Mouse (Mus musculus) heart, embryonic 13.5 days (tissue): Measurements from ENCODE around the gene Tmem88b. TPM values are rescaled to one million over a fixed set of nuclear protein-coding genes. Genes with fewer than 3 reads are reported as not detected.

Source experiments
- ATAC-seq: fragments of 200-750 bp; cut with Nextera tagmentation; 2 replicates; pipeline ENCODE4 v1.8.0; 2017; ENCODE audit warnings: moderate TSS enrichment; ENCODE audit not compliant: insufficient number of reproducible peaks, low FRiP score, low TSS enrichment; ENCODE audit errors: extremely low read depth
- H3K27ac ChIP-seq: fragments of 300-500 bp; sonication (generic); replicated peaks from 2 replicates; pipeline ENCODE4 v1.5.1; 2015; ENCODE audit warnings: moderate library complexity, mild to moderate bottlenecking, inconsistent platforms
- H3K27me3 ChIP-seq: fragments of 300-500 bp; sonication (generic); replicated peaks from 2 replicates; pipeline ENCODE4 v1.6.1; 2015; ENCODE audit warnings: mild to moderate bottlenecking, inconsistent platforms
- H3K36me3 ChIP-seq: fragments of 300-500 bp; sonication (generic); 2 replicates; pipeline ENCODE4 v1.6.1; 2015; ENCODE audit warnings: mild to moderate bottlenecking, inconsistent platforms
- H3K4me1 ChIP-seq: fragments of 300-500 bp; sonication (generic); 2 replicates; pipeline ENCODE4 v1.6.1; 2015; ENCODE audit warnings: inconsistent platforms
- H3K4me2 ChIP-seq: fragments of 300-500 bp; sonication (generic); 2 replicates; pipeline ENCODE4 v1.6.1; 2015; ENCODE audit warnings: inconsistent platforms, mild to moderate bottlenecking, moderate library complexity
- H3K4me3 ChIP-seq: fragments of 300-500 bp; sonication (generic); 2 replicates; pipeline ENCODE4 v1.5.1; 2015; ENCODE audit warnings: moderate library complexity, mild to moderate bottlenecking, inconsistent platforms
- H3K9ac ChIP-seq: fragments of 300-500 bp; sonication (generic); 2 replicates; pipeline ENCODE4 v1.6.1; 2015; ENCODE audit warnings: inconsistent platforms, mild to moderate bottlenecking, moderate library complexity
- H3K9me3 ChIP-seq: fragments of 300-500 bp; sonication (generic); 2 replicates; pipeline ENCODE4 v1.6.1; 2016; ENCODE audit warnings: inconsistent platforms
- WGBS: fragments of 180-500 bp; shearing (Covaris S2); methylation state at CpG from one replicate; pipeline ENCODE4 v1.1.7; 2015; ENCODE audit warnings: mixed read lengths; 5-methylcytosine and 5-hydroxymethylcytosine counted together
- polyA plus RNA-seq: library from polyadenylated mRNA; unstranded; fragments of >200 nt; fragmentation: Nextera tagmentation; extraction: Ambion mirVana; gene quantifications from 2 replicates; pipeline ENCODE4 v1.2.1, GENCODE M21; 2015

Gene Tmem88b
- polyA plus RNA-seq, 1 experiment from 2014 or later = 4.2 TPM

- peaks cover 56% of the 10 kb centered on the region for H3K4me1 ChIP-seq
- H3K27me3 ChIP-seq = peaks cover 46% of the 10 kb centered on the region
- H3K4me3 ChIP-seq = peak overlapping the region; percentile 50
- no peak overlapping the region for H3K27ac ChIP-seq
- no peaks in the 10 kb centered on the region for H3K9me3 ChIP-seq
- H3K9ac ChIP-seq = peak overlapping the region; percentile 74
- 34% methylated on average over 5 of the region's 5 CpGs for WGBS
- H3K36me3 ChIP-seq = no peaks in the 10 kb centered on the region
- ATAC-seq = no peak
- H3K4me2 ChIP-seq = peak overlapping the region; percentile 78
Measured at GRCm38 (mm10) chr4:155773335-155774078, 12.2 kb downstream of the Tmem88b start.

- no peak for ATAC-seq
- Histone ChIP-seq H3K27me3 (peaks cover 46% of the 10 kb centered on the region), H3K4me3 (no peak overlapping the region), H3K36me3 (no peaks in the 10 kb centered on the region), H3K4me2 (no peak overlapping the region), H3K9ac (no peak overlapping the region), H3K4me1 (peaks cover 52% of the 10 kb centered on the region), H3K27ac (no peak overlapping the region), H3K9me3 (no peaks in the 10 kb centered on the region)
- 76% methylated on average over 13 of the region's 13 CpGs for WGBS
Measured at GRCm38 (mm10) chr4:155772786-155773185, 12.9 kb downstream of the Tmem88b start.

GRCm38 (mm10) chr4:155771706-155772105 lies 14.0 kb downstream of the Tmem88b start:
- no peak overlapping the region for H3K27ac ChIP-seq
- 65% methylated on average over 2 of the region's 2 CpGs for WGBS
- no peak overlapping the region for H3K4me3 ChIP-seq
- H3K36me3 ChIP-seq = no peaks in the 10 kb centered on the region
- no peaks in the 10 kb centered on the region for H3K9me3 ChIP-seq
- peaks cover 46% of the 10 kb centered on the region for H3K27me3 ChIP-seq
- H3K9ac ChIP-seq = no peak overlapping the region
- no peak overlapping the region for H3K4me2 ChIP-seq
- peaks cover 41% of the 10 kb centered on the region for H3K4me1 ChIP-seq
- ATAC-seq = no peak

- H3K4me2 ChIP-seq = peak overlapping the region; percentile 92
- H3K4me1 ChIP-seq = peaks cover 32% of the 10 kb centered on the region
- 39% methylated on average over 24 of the region's 24 CpGs for WGBS
- no peaks in the 10 kb centered on the region for H3K9me3 ChIP-seq
- peaks cover 46% of the 10 kb centered on the region for H3K27me3 ChIP-seq
- peak overlapping the region; percentile 67 for H3K4me3 ChIP-seq
- no peak for ATAC-seq
- H3K9ac ChIP-seq = peak overlapping the region; percentile 92
- H3K36me3 ChIP-seq = no peaks in the 10 kb centered on the region
- H3K27ac ChIP-seq = no peak overlapping the region
Measured at GRCm38 (mm10) chr4:155770626-155771025, 15.0 kb downstream of the Tmem88b start.

GRCm38 (mm10) chr4:155769880-155770512 lies 15.7 kb downstream of the Tmem88b start:
- Histone ChIP-seq H3K9me3 (no peaks in the 10 kb centered on the region), H3K27ac (peak overlapping the region; percentile 78), H3K4me2 (peak overlapping the region; percentile 92), H3K9ac (peak overlapping the region; percentile 92), H3K36me3 (no peaks in the 10 kb centered on the region), H3K4me3 (peak overlapping the region; percentile 67), H3K4me1 (peaks cover 26% of the 10 kb centered on the region), H3K27me3 (peaks cover 40% of the 10 kb centered on the region)
- peak; percentile 77 for ATAC-seq
- WGBS = under 1% methylated on average over 39 of the region's 39 CpGs

- Histone ChIP-seq H3K36me3 (no peaks in the 10 kb centered on the region), H3K4me1 (peaks cover 21% of the 10 kb centered on the region), H3K9me3 (no peaks in the 10 kb centered on the region), H3K4me3 (peak overlapping the region; percentile 67), H3K27me3 (peaks cover 39% of the 10 kb centered on the region), H3K4me2 (peak overlapping the region; percentile 92), H3K9ac (peak overlapping the region; percentile 92), H3K27ac (no peak overlapping the region)
- WGBS = 63% methylated on average over 5 of the region's 5 CpGs
- no peak for ATAC-seq
Measured at GRCm38 (mm10) chr4:155769496-155769879, 16.2 kb downstream of the Tmem88b start.

GRCm38 (mm10) chr4:155762357-155762756 lies 23.3 kb downstream of the Tmem88b start:
- Histone ChIP-seq H3K4me3 (no peak overlapping the region; the same call in 1 of the 2 replicates), H3K9ac (no peak overlapping the region), H3K27ac (no peak overlapping the region), H3K27me3 (no peaks in the 10 kb centered on the region), H3K36me3 (0 out of 2 replicates have a peak, but pooled peaks cover 3% of the 10 kb centered on the region), H3K9me3 (no peaks in the 10 kb centered on the region), H3K4me1 (peaks cover 40% of the 10 kb centered on the region), H3K4me2 (peak overlapping the region; percentile 99)
- 80% methylated on average over 3 of the region's 3 CpGs for WGBS
- ATAC-seq = no peak

GRCm38 (mm10) chr4:155761356-155762099 lies 24.1 kb downstream of the Tmem88b start:
- Histone ChIP-seq H3K27me3 (no peaks in the 10 kb centered on the region), H3K36me3 (peaks cover 11% of the 10 kb centered on the region), H3K4me2 (peak overlapping the region; percentile 99), H3K4me3 (peak overlapping the region; percentile 92), H3K9ac (peak overlapping the region; percentile 92), H3K4me1 (peaks cover 47% of the 10 kb centered on the region), H3K27ac (peak overlapping the region; percentile 63), H3K9me3 (no peaks in the 10 kb centered on the region)
- ATAC-seq = no peak
- 2% methylated on average over 28 of the region's 28 CpGs for WGBS

GRCm38 (mm10) chr4:155760613-155761355 lies 24.9 kb downstream of the Tmem88b start, which contains the start of gene Atad3a:
Gene Atad3a, minus strand, starts transcription at chr4:155761093.
- H3K4me3 ChIP-seq = peak within 1 kb of the TSS; percentile 92
- peaks cover 19% of the 10 kb centered on the region for H3K36me3 ChIP-seq
- peak; percentile 95 for ATAC-seq
- H3K27ac ChIP-seq = peak within 1 kb of the TSS; percentile 80
- H3K4me2 ChIP-seq = peak within 1 kb of the TSS; percentile 99
- no peaks in the 10 kb centered on the region for H3K27me3 ChIP-seq
- peaks cover 47% of the 10 kb centered on the region for H3K4me1 ChIP-seq
- whole genome bisulfite sequencing = under 1% methylated on average over 68 of the region's 68 CpGs
- H3K9ac ChIP-seq = peak within 1 kb of the TSS; percentile 92
- H3K9me3 ChIP-seq = no peaks in the 10 kb centered on the region

GRCm38 (mm10) chr4:155759862-155760612 lies 25.6 kb downstream of the Tmem88b start:
- Histone ChIP-seq H3K9me3 (no peaks in the 10 kb centered on the region), H3K36me3 (peaks cover 26% of the 10 kb centered on the region), H3K27ac (peak overlapping the region; percentile 80), H3K27me3 (no peaks in the 10 kb centered on the region), H3K9ac (peak overlapping the region; percentile 92), H3K4me1 (peaks cover 47% of the 10 kb centered on the region), H3K4me3 (peak overlapping the region; percentile 92), H3K4me2 (peak overlapping the region; percentile 99)
- no peak for ATAC-seq
- WGBS = 3% methylated on average over 10 of the region's 10 CpGs
